Mouse (Mus musculus) activated CD4-positive, CD25-positive, alpha-beta regulatory T cell, adult 4 months (primary cell): ENCODE data around the gene Elavl2. TPM values are rescaled to one million over a fixed set of nuclear protein-coding genes. Genes with fewer than 3 reads are reported as not detected.

Source experiments
- ATAC-seq: one replicate; pipeline ENCODE4 v1.8.0; 2017
- polyA plus RNA-seq, 2 experiments: library from polyadenylated mRNA; unstranded; fragments of 100-300 nt; shearing (Covaris generic); gene quantifications; one replicate each; pipeline ENCODE4 v1.2.1; 2017

The Elavl2 gene
- polyA plus RNA-seq, 2 experiments from 2014 or later: 0.14 to 0.48 TPM

- ATAC-seq: no peak
Observed at GRCm38 (mm10) chr4:91208415-91209292, 191.9 kb downstream of the Elavl2 start.
